Mouse (Mus musculus): ENCODE results near the gene Tmem190. TPM values are rescaled to one million over a fixed set of nuclear protein-coding genes. Genes with fewer than 3 reads are reported as not detected.

Tmem190 gene
- polyA plus RNA-seq (2012; ENCODE audit: insufficient read depth, insufficient read length, missing spikeins): not detected in 2 replicates

DNA sequence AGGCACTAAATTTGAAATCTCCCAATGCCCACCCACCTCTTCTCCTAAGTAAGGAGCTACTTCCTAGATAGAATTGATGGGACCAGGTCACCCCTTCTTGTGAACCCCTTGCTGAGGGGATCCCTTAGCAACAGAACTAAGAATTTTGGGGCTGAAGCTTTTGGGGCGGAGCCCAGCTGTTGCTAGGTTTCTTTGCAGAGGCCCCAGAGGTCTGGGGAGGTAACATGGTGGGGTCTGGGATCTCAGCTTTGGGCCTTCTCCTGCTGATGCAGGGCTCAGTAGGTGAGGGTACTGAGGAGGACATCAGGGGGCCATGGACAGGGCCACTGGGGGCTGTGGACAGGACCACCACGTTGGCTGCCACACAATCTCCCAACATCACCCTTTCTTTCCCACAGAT lies at the start of gene Tmem190, which contains the start of gene Il11:
Gene Tmem190, plus strand, starts transcription at position 179 of the 400 bp plus-strand sequence.
Gene Il11, minus strand, starts transcription at position 101 of the 400 bp plus-strand sequence.
- Histone ChIP-seq H3K27ac (ENCODE audit: insufficient read depth, low read depth, low read length) (no peak within 1 kb of the TSS), H3K4me3 (ENCODE audit: insufficient read depth, low read length) (no peak within 1 kb of the TSS), H3K4me1 (ENCODE audit: control insufficient read depth, insufficient read depth, low read length) (peaks cover 7% of the 10 kb centered on the region)
- TF ChIP-seq POLR2A (IDR thresholded peaks at IDR 0.05; ENCODE audit: borderline replicate concordance, low read depth, low read length): no peak
- no peak for TF ChIP-seq CTCF (IDR thresholded peaks at IDR 0.05; ENCODE audit: low read depth, low read length)

DNA sequence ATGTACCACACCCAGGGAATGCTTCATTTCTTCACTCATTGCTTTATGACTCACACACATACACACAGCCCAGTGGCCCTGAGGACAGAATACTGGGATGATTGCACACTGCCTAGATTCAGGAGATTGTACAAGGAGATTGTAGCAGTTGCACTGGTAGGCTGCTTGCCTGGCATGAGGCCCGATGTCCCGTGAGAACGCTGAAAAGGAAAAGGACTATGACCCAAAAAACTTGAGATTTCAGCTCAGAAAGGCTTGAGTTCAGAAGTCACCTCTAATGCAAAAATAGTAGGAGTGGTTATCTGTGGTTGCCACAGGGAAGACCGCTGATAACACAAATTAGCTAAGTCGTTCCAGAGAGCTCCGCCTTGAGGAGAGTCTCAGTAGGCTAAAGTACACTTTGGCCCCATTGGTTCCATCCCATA lies 49.8 kb upstream of the Tmem190 start:
- no peak for TF ChIP-seq CTCF (IDR thresholded peaks at IDR 0.05; ENCODE audit: low read depth, low read length)
- no peak for TF ChIP-seq POLR2A (IDR thresholded peaks at IDR 0.05; ENCODE audit: borderline replicate concordance, low read depth, low read length)
- H3K4me1 ChIP-seq (ENCODE audit: control insufficient read depth, insufficient read depth, low read length): no peaks in the 10 kb centered on the region
- no peak overlapping the region for H3K4me3 ChIP-seq (ENCODE audit: insufficient read depth, low read length)
- no peak overlapping the region for H3K27ac ChIP-seq (ENCODE audit: insufficient read depth, low read depth, low read length)

DNA sequence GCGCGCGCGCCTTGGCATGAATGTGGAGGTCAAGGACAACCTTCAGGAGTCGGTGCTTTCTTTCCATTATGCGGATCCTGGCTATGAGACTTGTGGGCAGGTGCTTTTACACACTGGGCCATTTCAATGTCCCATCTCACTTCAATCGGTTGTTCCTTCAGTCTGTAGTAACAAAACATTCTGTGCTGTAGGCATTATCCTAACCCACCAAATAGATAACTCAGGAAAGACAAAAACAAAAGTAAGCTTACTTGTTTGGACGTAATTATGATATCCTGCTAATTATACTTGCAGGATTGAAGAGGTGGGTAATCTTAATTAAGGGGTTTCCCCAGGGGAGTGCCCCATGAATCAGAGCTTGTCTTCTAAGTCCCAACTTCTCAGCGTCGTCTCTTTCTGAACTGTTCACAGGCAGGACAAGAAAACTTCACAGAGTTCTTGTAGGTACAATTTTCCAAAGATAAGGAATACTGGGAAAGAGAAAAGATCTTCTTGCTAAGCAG lies 43.6 kb upstream of the Tmem190 start:
- Histone ChIP-seq H3K4me1 (ENCODE audit: control insufficient read depth, insufficient read depth, low read length) (peaks cover 16% of the 10 kb centered on the region), H3K4me3 (ENCODE audit: insufficient read depth, low read length) (peak overlapping the region; percentile 56), H3K27ac (ENCODE audit: insufficient read depth, low read depth, low read length) (peak overlapping the region; percentile 37; the same call in 1 of the 2 replicates)
- TF ChIP-seq POLR2A (IDR thresholded peaks at IDR 0.05; ENCODE audit: borderline replicate concordance, low read depth, low read length): no peak
- TF ChIP-seq CTCF (IDR thresholded peaks at IDR 0.05; ENCODE audit: low read depth, low read length): no peak

DNA sequence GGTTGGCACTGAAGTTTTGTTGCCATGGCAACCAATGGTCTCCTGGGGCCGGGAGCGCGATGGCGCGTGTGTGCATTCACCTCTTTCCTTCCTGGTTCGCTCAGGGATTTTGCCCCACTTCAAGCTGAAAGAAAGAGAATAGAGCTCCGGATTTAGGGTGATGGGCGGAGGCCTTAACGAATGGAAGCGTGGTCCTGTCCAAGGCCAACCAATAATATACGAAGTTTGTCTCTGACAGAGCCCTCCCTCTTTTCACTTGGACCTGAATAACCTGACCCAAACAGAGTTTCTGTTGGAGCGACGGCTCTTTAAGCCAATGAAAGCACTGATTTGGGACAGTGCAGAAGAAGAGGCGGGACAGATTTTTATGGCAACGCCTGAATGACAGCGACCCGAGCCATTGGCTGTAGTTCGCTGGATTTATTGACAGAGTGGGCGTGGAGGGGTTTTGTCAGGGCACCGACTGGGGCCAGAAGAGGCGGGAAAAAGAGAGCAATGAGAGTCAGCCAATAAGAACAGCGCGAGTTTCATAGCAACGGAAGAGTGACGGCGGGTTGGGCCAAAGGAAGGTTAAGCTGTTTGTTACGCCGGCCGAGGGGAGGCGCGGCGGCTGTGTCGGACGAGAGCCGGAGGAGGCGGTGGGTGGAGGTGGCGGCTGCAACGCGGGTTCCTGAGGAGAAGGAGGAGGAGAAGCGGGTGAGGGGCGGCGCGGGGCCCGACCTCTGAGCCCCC lies 43.0 kb upstream of the Tmem190 start, which contains the start of gene Kmt5c:
Gene Kmt5c, plus strand, starts transcription at position 572 of the 732 bp plus-strand sequence.
- Histone ChIP-seq H3K4me3 (ENCODE audit: insufficient read depth, low read length) (peak within 1 kb of the TSS; percentile 82), H3K27ac (ENCODE audit: insufficient read depth, low read depth, low read length) (peak within 1 kb of the TSS; percentile 96), H3K4me1 (ENCODE audit: control insufficient read depth, insufficient read depth, low read length) (peaks cover 16% of the 10 kb centered on the region)
- TF ChIP-seq POLR2A (IDR thresholded peaks at IDR 0.05; ENCODE audit: borderline replicate concordance, low read depth, low read length): 0 out of 2 replicates have a peak, but pooled peaks have one; percentile 25
- no peak for TF ChIP-seq CTCF (IDR thresholded peaks at IDR 0.05; ENCODE audit: low read depth, low read length)

DNA sequence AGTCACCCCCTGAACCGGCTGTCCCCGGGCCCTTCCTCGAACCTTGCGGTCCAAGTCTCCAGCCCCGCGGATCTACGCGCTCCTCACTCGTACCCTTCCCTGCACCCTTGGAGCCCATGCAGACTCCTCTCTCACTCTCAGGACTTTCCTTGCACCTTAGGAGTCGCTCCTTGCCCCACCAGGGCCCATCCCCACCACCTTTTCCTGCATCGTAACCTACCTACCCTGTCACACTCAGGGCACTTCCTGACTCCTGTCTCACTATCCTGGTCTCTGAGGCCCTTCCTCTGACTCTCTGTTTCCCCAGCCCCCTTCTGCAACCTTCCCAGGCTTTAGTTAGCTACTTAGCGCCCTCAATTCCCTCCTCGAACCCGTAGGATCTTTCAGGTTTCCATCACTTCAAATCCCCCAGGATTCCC lies 42.4 kb upstream of the Tmem190 start:
- H3K4me1 ChIP-seq (ENCODE audit: control insufficient read depth, insufficient read depth, low read length): peaks cover 16% of the 10 kb centered on the region
- TF ChIP-seq CTCF (IDR thresholded peaks at IDR 0.05; ENCODE audit: low read depth, low read length) (peak; percentile 28; the same call in 1 of the 2 replicates), POLR2A (IDR thresholded peaks at IDR 0.05; ENCODE audit: borderline replicate concordance, low read depth, low read length) (0 out of 2 replicates have a peak, but pooled peaks have one; percentile 4)
- H3K27ac ChIP-seq (ENCODE audit: insufficient read depth, low read depth, low read length): peak overlapping the region; percentile 96
- peak overlapping the region; percentile 82 for H3K4me3 ChIP-seq (ENCODE audit: insufficient read depth, low read length)

DNA sequence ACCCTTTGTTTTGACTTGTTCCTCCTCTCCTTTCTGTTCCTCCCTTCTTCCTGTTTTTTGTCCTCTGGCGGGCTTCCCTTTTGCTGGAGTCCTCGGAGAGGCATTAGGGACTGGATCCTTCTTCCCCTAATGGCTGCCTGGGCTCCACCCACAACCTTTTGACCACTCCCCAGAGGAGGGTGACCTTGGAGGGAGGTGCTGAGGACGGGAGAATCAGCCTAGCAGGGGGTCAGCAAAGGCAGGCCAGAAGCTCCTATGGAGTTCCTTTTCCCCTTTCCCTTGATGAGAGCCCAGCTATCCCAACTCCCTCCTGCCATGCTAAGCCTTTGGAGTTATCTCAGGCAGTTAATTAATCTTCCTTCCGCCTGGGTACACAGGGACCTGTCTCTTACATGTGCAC lies 41.6 kb upstream of the Tmem190 start:
- no peak for TF ChIP-seq POLR2A (IDR thresholded peaks at IDR 0.05; ENCODE audit: borderline replicate concordance, low read depth, low read length)
- peak overlapping the region; percentile 82 for H3K4me3 ChIP-seq (ENCODE audit: insufficient read depth, low read length)
- peaks cover 16% of the 10 kb centered on the region for H3K4me1 ChIP-seq (ENCODE audit: control insufficient read depth, insufficient read depth, low read length)
- peak overlapping the region; percentile 96 for H3K27ac ChIP-seq (ENCODE audit: insufficient read depth, low read depth, low read length)

DNA sequence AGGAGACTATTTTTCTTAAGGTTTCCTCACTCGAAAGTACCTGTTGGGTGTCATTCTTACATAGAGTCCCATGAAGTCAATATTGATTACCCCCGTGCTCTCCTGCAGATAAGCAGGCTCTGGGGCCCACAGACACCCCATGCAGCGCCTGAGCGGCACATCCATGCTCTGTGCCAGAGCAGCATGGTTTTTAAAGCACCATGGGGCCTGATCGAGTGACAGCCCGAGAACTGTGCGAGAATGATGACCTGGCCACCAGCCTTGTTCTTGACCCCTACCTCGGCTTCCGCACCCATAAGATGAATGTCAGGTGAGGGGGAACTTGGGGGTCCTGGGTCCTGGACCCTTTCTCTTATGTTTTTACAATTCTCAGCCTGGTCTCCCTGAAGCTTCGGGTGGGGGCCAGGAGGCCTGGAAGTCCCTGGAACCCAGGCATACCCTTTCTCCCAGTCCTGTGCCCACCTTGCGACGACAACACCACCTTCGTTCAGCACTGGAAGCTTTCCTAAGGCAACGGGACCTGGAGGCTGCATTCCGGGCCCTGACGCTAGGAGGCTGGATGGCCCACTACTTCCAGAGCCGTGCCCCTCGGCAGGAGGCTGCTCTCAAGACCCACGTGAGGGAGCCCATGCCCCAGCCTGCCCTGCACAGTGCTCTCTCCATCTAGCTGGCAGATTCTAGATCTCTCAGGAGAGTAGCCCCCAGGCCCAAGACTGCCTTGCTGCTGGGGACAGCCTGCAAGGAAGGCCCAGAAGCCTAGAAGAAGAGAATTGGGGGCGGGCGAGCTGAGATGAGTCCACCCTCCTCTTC lies 40.9 kb upstream of the Tmem190 start:
- peak overlapping the region; percentile 42; the same call in 1 of the 2 replicates for H3K27ac ChIP-seq (ENCODE audit: insufficient read depth, low read depth, low read length)

DNA sequence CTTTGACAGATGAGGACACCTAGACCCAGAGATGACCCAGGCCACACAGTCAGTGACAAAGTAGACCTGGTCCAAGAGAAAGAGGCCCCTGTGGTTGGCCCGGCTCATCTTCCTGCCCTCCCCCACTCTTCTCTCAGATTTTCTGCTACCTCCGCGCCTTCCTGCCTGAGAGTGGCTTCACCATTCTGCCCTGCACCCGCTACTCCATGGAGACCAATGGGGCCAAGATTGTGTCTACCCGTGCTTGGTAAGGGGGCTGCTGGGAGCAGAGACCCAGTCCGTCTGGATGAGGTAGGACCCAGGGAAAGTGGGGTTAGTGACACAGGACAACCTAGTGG lies 40.3 kb upstream of the Tmem190 start:
- H3K4me1 ChIP-seq (ENCODE audit: control insufficient read depth, insufficient read depth, low read length): peaks cover 16% of the 10 kb centered on the region
- no peak for TF ChIP-seq CTCF (IDR thresholded peaks at IDR 0.05; ENCODE audit: low read depth, low read length)
- no peak for TF ChIP-seq POLR2A (IDR thresholded peaks at IDR 0.05; ENCODE audit: borderline replicate concordance, low read depth, low read length)
- no peak overlapping the region for H3K4me3 ChIP-seq (ENCODE audit: insufficient read depth, low read length)
- H3K27ac ChIP-seq (ENCODE audit: insufficient read depth, low read depth, low read length): no peak overlapping the region

More for the DNA sequence above, 40.9 kb upstream of the Tmem190 start:
- Histone ChIP-seq H3K4me3 (ENCODE audit: insufficient read depth, low read length) (peak overlapping the region; percentile 82), H3K4me1 (ENCODE audit: control insufficient read depth, insufficient read depth, low read length) (peaks cover 16% of the 10 kb centered on the region)
- TF ChIP-seq POLR2A (IDR thresholded peaks at IDR 0.05; ENCODE audit: borderline replicate concordance, low read depth, low read length) (no peak), CTCF (IDR thresholded peaks at IDR 0.05; ENCODE audit: low read depth, low read length) (no peak)

DNA sequence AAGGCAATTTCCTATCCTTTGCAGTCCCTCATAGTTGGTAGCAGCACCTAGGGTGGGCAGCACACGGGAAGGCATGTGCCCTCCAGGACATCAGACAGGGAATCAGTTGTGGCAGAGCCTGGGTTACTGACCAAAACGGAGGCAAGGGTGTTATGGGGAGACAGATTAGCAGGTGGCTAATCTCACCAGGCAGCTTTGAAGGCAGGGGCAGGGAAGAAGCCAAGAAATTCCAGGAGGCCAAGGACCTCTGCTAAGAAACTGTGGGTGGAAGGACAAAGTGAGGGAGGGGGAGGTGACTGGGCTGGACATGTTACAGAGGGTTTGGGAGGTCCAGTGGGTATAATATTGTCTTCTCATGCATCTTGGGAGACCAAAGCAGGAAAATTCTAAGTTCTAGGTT lies 39.4 kb upstream of the Tmem190 start:
- Histone ChIP-seq H3K4me3 (ENCODE audit: insufficient read depth, low read length) (no peak overlapping the region), H3K27ac (ENCODE audit: insufficient read depth, low read depth, low read length) (no peak overlapping the region), H3K4me1 (ENCODE audit: control insufficient read depth, insufficient read depth, low read length) (peaks cover 22% of the 10 kb centered on the region)
- TF ChIP-seq CTCF (IDR thresholded peaks at IDR 0.05; ENCODE audit: low read depth, low read length) (no peak), POLR2A (IDR thresholded peaks at IDR 0.05; ENCODE audit: borderline replicate concordance, low read depth, low read length) (no peak)
